Mouse (Mus musculus) intestine, embryonic 14.5 days (tissue): ENCODE measurements around the gene Cep131. TPM values are rescaled to one million over a fixed set of nuclear protein-coding genes. Genes with fewer than 3 reads are reported as not detected.
A peak's percentile ranks its signal among the peaks of the same experiment; 100 is the strongest.

Experiments used
- ATAC-seq: fragments of 200-750 bp; cut with Nextera tagmentation; replicated peaks from 2 replicates; pipeline ENCODE4 v1.8.0; 2017; ENCODE audit warnings: low read depth, moderate number of reproducible peaks, moderate TSS enrichment, moderate library complexity; ENCODE audit not compliant: low FRiP score, low TSS enrichment
- DNase-seq: peaks from one replicate; pipeline ENCODE4 v3.0.0-alpha.2; 2018; ENCODE audit warnings: low spot score
- H3K27ac ChIP-seq: fragments of 300-500 bp; sonication (generic); 2 replicates; pipeline ENCODE4 v1.5.1; 2014; ENCODE audit warnings: low read depth, mild to moderate bottlenecking, control low read depth
- H3K27me3 ChIP-seq: fragments of 300-500 bp; sonication (generic); replicated peaks from 2 replicates; pipeline ENCODE4 v1.6.1; 2014; ENCODE audit warnings: low read length, control low read depth; ENCODE audit not compliant: control insufficient read depth, insufficient read depth
- H3K36me3 ChIP-seq: fragments of 300-500 bp; sonication (generic); 2 replicates; pipeline ENCODE4 v1.6.1; 2014; ENCODE audit warnings: low read length, control low read depth; ENCODE audit not compliant: control insufficient read depth, insufficient read depth
- H3K4me1 ChIP-seq: fragments of 300-500 bp; sonication (generic); replicated peaks from 2 replicates; pipeline ENCODE4 v1.6.1; 2014; ENCODE audit warnings: low read length, control low read depth, mixed read lengths; ENCODE audit not compliant: control insufficient read depth, insufficient read depth
- H3K4me2 ChIP-seq: fragments of 300-500 bp; sonication (generic); 2 replicates; pipeline ENCODE4 v1.6.1; 2014; ENCODE audit warnings: low read length
- H3K4me3 ChIP-seq: fragments of 300-500 bp; sonication (generic); 2 replicates; pipeline ENCODE4 v1.5.1; 2014; ENCODE audit warnings: low read depth, low read length, control low read depth, mixed read lengths
- H3K9ac ChIP-seq: fragments of 300-500 bp; sonication (generic); 2 replicates; pipeline ENCODE4 v1.6.1; 2014; ENCODE audit warnings: mild to moderate bottlenecking, low read length
- H3K9me3 ChIP-seq: fragments of 300-500 bp; sonication (generic); 2 replicates; pipeline ENCODE4 v1.6.1; 2016; ENCODE audit warnings: low read length, control low read depth; ENCODE audit not compliant: control insufficient read depth
- WGBS: fragments of 180-500 bp; shearing (Covaris S2); extraction: QIAGEN DNeasy Blood & Tissue Kit; methylation state at CpG from one replicate; pipeline ENCODE4 v1.1.7; 2014; 5-methylcytosine and 5-hydroxymethylcytosine counted together
- microRNA counts: library from miRNA; unstranded; fragments of <30 nt; microRNA quantifications from one replicate; lab custom pipeline; 2016
- microRNA-seq: library from miRNA; unstranded; fragments of <30 nt; microRNA quantifications from one replicate; pipeline ENCODE4, GENCODE M21; 2016
- polyA plus RNA-seq: library from polyadenylated mRNA; unstranded; fragments of >200 nt; fragmentation: Nextera tagmentation; extraction: Ambion mirVana; gene quantifications from 2 replicates; pipeline ENCODE4 v1.2.1, GENCODE M21; 2014

Cep131 gene
- polyA plus RNA-seq, 1 experiment from 2014 or later, result 21.8 TPM

GRCm38 (mm10) chr11:120014758-120015157, 71.9 kb downstream of the Cep131 start:
- Histone ChIP-seq H3K27ac (no peak overlapping the region), H3K9me3 (no peaks in the 10 kb centered on the region), H3K4me1 (peaks cover 5% of the 10 kb centered on the region; the same call in 1 of the 2 replicates), H3K36me3 (no peaks in the 10 kb centered on the region), H3K27me3 (no peaks in the 10 kb centered on the region), H3K9ac (no peak overlapping the region), H3K4me2 (no peak overlapping the region), H3K4me3 (no peak overlapping the region)
- ATAC-seq, result no peak
- no peak for DNase-seq
- WGBS, result 80% methylated on average over 4 of the region's 4 CpGs

MicroRNAs within 50 kb of the gene (microRNA counts, 519-probe panel; counts per million panel counts)
- microRNA mmu-miR-338-3p (lab: Ali Mortazavi, UCI) (3,256 counts per million, percentile 40 among the panel's probes with 10 or more counts), microRNA mmu-miR-338-5p (lab: Ali Mortazavi, UCI) (not detected)

Small RNA genes lying within 50 kb of the gene (microRNA-seq; reads per million reads assigned to microRNA genes)
- not detected for gene Gm25948
- not detected for gene Mir3065
- not detected for gene Mir338

Other genes starting within 250 kb of the Cep131 start
- gene Chmp6, start 173.4 kb downstream of the Cep131 start, polyA plus RNA-seq, result 80.8 and 87.3 TPM in 2 replicates
- 15.2 and 17.5 TPM in 2 replicates for gene Baiap2, start 144.1 kb downstream of the Cep131 start, polyA plus RNA-seq
- gene Aatk, start 39.7 kb downstream of the Cep131 start, polyA plus RNA-seq, result 4.2 and 4.5 TPM in 2 replicates
- gene Tepsin, start 11.9 kb upstream of the Cep131 start, polyA plus RNA-seq, result 13.3 and 16.5 TPM in 2 replicates
- gene Ndufaf8, start 12.1 kb upstream of the Cep131 start, polyA plus RNA-seq, result 98.4 and 106 TPM in 2 replicates
- 77.1 and 78.0 TPM in 2 replicates for gene Slc38a10, start 64.5 kb upstream of the Cep131 start, polyA plus RNA-seq
- gene Bahcc1, start 146.1 kb upstream of the Cep131 start, polyA plus RNA-seq, result 12.1 and 12.7 TPM in 2 replicates